Mouse (Mus musculus) cerebellum, adult 2 months (tissue): ENCODE results near the gene Gm45194.

Experiments used
- CTCF ChIP-seq: fragments of 200-500 bp; IDR thresholded peaks from 2 replicates; pipeline ENCODE4 v1.5.1; 2011; ENCODE audit warnings: low read depth, mild to moderate bottlenecking, control low read depth, low read length, moderate library complexity, borderline replicate concordance; ENCODE audit not compliant: insufficient read depth
- POLR2A ChIP-seq: fragments of 200-500 bp; IDR thresholded peaks from 2 replicates; pipeline ENCODE4 v1.6.1; 2011; ENCODE audit warnings: low read length, control low read depth, borderline replicate concordance; ENCODE audit not compliant: insufficient read depth

DNA sequence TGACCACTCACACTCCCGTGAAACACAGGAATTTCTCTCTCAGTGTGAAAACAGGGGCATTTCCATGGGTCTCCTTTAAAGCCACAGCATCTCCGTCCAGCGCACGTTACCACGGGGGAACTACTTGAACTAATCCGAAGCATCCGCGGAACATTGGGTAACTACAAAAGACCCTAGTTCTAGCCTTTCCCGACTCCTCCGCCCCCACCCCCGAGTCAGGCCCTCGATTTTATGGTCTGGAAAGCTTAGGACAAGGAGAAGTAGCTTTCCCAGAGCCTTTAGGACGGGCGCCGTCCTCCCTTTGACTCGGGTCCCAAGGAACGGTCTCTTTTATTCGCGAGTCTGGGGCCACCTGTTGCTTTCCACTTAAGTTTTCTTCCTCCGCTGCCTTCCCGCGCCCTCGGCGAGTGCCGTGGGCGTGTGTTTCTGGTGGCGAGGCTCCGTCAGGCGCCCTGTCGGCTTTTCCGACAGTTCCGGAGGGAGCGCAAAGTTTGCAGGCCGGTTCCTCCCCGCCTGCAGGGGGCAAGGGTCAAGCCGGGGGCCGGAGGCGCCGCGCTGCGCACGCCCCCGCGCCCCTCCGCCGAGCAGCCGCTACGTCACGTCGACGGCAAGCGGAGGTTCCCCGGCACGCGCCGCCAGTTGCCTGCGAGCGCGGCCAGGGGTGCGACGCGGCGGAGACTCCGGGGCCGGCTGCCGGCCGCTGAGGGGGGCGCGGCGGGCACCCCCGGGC, 3.3 kb downstream of the Gm45194 start:
- TF ChIP-seq CTCF: no peak
- no peak for TF ChIP-seq POLR2A
